Mouse (Mus musculus): ENCODE results near the gene Usp4.

Usp4 gene

DNA sequence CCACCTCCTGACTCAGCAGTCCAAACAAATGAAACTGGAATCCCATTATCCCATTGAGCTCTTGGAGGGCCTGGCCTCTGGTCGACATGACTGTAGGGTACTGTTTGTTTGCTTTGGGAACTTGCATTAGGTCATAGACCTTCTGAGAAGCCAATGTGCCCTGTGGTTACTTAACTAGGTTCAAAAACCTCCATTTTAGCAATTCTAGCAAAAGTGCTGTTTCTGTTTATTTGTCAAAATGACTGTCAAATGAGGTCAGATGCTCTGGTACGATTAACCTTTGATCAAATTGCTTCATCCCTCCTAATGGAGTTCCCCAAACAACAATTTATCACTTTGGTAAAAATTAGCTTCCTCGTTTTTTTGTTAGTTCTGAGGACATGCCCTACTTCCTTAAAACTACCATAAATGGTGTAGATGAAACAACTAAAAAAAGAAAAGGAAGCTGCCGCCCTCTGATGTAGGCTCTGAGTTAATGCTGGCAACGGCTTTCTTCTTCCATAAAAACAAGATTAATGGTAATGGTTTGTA is 5.3 kb upstream of the Usp4 start:
- DNase-seq (ENCODE audit: low read depth) = peak; percentile 71

DNA sequence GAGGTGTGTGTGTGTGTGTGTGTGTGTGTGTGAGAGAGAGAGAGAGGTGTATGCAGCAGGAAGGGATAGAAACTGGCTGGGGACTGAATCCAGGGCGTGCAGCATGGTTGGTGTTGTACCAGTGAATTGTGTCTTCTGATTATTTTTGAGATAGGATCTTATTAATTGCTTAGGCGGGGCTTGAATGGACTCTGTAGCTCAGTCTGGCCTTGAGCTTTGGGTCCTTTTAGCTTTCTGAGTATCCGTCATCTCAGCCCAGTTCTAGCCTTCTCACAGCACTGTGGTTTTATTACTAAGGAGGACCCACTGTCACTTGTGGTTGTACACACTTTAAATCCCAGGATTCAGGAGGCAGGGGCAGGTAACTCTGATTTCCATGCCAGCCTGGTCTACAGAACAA is 4.3 kb upstream of the Usp4 start:
- peak; percentile 44 for DNase-seq (ENCODE audit: low read depth)

DNA sequence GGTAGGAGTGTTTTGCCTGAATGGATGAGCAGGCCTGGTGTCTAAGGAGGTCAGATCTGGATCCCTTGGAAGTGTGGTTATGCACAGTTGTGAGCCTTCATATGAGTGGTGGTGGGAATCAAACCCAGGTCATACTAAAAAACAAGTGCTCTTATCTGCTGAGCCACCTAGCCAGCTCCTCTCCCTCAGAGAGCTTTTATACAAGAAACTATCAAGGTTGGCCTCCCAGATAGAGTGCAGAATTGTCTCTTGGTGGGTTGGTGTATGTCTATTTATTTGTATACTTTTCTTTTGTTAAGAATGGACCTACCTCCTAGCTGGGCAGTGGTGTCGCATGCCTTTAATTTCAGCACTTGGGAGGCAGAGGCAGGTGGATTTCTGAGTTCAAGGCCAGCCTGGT is 3.8 kb upstream of the Usp4 start:
- no peak for DNase-seq (ENCODE audit: low read depth)

DNA sequence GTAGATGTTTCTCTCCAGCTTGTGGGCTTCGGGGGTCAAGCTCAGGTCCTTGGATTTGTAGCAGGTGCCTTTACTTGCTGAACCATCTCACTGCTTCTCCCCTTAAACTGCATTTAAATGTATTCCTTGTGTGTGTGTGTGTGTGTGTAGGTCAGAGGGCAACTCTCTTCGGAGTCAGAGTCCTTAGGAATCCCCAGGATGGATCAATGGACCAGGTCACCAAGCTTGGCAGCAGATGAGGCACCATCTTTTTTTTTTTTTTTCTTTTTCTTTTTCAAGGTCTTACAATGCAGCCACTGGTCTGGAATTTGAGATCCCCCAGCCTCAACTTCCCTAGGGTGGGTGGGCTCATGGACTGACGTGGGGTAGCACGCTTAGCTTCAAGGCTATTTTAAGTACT is 3.2 kb upstream of the Usp4 start:
- no peak for DNase-seq (ENCODE audit: low read depth)

DNA sequence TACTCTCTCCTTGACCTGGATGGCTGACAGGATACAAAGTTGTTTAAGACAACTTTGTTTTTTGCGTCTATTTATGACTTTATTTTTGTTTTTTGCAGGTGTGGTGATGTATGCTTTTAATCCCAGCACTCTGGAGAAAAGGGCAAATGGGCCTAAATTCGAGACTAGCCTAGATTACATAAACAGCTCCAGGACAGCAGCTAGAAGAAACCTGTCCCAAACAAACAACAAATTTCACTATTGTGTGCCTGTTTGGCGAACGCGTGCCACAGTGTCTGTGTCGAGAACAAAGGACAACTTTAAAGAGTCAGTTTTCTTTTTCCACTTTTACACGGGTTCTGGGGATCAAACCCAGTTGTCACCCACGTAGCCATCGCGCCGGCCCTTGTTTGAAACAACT is 629 bp upstream of the Usp4 start:
- DNase-seq (ENCODE audit: low read depth) = no peak

DNA sequence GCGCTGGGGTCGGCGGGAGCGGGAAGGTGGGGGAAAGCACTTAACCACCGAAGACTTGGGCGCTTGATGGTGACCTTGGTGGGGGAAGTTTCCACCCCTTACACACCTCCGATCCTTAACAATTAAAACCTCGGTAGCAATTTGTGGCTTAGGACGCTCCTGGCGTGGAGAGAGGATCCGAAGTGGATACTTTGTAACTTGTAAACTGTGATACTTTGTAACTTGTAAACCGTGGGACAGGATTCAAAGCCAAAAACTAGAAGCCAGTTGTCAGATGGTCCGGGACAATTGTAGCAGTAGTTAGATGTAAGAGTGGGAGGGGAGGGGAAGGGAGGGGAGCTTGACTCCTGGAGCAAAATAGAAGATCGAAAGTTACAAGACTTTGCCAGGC is 632 bp downstream of the Usp4 start:
- DNase-seq (ENCODE audit: low read depth) = peak; percentile 52

DNA sequence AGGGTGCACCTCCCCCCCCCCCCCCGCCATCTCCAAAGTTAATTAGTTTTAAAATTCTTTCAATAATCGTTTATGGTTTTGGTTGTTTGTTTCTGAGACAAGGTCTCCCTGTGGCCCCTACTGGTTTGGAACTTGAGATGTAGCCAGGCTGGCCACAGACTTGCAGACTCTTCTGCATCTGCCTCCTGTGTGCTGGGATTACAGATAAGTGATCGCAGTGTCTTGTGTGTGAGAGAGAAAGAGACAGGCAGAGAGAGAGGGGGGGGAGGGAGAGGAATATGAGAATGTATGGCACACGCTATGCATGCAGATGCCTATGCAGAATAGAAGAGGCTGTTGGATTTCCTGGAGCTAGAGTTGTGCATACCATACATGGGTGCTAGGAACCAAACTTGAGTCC is 2.1 kb downstream of the Usp4 start:
- DNase-seq (ENCODE audit: low read depth) = no peak

DNA sequence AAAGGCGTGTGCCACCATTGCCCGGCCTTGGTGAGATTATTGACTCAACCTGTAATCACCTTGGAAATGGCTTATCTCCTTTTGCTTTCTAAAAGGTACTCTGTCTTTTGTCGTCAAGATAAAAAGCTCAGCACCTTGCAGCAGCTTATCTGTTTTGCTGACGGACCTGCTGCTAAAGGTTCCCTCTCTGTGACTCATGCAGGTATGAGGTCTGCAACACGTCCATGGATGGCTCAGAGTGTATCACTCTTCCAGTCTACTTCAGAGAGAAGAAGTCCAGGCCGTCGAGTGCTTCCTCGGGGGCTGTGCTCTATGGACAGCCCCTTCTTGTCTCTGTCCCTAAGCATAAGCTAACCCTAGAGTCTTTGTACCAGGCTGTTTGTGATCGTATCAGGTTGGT is 30.6 kb downstream of the Usp4 start:
- DNase-seq (ENCODE audit: low read depth) = no peak

DNA sequence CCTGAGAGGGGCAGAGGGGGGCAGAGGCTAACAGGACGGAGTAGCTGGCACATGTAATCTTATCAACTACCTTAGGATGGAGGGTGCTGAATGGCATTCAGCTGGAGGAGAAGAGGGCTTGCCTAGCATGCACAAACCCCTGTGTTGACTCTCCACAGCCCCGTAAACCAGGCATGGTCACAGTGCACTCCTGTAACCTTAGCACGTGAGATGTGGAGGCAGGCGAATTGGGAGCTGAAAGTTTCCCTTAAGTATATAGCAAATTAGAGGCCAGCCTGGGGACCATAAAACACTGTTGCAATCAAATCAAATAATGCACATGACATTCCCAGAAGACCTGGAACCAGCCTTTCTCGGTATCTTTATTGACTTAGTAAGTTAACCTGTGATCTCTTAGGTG is 31.1 kb downstream of the Usp4 start:
- no peak for DNase-seq (ENCODE audit: low read depth)

DNA sequence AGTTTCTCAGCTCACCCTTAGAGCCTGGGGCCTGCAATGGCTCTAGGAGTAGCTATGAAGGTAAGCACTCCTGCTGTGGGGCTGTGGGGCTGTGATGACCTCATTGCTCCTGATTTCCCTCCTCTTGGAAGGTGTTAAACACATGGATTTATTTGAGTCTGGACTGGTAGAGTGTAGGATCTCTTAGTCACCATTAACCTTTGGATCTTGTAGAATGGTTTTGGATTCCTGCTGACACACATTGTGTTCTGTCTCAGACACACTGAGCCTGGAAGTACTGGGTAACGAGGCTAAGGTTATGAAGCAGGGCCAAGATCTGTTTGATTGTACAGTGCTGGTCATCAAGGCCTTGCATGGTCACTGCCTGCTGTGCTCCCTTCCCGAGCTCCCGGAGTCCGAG is 31.6 kb downstream of the Usp4 start:
- no peak for DNase-seq (ENCODE audit: low read depth)

DNA sequence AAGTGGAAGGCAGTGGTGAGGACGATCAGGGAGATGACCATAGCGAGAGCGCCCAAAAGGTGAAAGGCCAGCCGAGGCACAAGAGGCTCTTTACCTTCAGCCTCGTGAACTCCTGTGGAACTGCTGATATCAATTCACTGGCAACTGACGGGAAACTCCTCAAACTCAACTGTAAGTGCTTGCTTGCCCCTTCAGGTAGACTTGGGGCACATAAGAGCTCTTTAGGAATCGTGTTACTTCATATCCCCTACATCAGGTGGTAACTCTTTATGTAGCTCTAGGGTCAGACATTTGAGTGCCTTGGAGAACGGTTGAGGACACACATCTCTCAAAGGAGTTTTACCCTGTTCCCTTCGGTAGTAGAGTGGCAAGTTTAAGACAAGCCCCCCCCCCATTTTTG is 33.7 kb downstream of the Usp4 start:
- no peak for DNase-seq (ENCODE audit: low read depth)

DNA sequence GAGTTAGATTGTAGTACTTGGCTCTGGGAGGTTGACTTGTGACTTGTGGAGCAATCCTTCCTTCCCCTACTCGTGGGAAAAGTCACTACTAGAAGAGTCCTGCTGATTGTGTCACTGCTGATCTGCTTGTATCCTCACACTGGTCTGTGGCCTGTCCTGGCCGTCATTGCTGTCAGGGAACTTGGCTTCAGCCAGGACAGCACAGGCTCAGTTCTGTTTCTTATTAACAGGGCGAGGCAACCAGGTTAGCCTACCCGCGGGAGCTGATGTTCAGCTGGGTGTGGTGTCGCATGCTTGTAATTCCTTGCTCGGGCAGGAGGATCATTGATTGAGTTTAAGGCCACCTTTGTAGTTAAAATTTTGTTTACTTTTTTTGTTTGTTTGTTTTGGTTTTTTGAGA is 37.4 kb downstream of the Usp4 start:
- DNase-seq (ENCODE audit: low read depth) = no peak

DNA sequence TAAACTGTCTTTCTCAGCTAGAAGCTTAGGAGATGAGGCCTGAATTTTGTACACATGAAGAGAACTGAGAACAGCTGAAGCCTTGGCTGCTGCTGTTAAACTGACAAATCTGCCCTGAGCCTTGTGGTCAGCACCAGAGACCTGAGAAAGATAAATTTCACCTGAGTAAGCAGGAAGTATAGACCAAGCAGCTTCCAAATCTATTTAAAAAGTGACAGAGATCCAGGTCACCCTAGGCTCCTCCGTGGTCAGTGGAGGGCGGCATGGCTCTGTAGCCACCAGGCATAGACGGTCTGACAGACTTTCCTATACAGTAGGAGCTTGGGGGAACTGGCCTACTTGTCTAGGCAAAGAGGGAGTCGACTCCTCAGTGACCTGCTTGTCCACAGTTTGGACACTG is 39.2 kb downstream of the Usp4 start:
- DNase-seq (ENCODE audit: low read depth) = no peak

DNA sequence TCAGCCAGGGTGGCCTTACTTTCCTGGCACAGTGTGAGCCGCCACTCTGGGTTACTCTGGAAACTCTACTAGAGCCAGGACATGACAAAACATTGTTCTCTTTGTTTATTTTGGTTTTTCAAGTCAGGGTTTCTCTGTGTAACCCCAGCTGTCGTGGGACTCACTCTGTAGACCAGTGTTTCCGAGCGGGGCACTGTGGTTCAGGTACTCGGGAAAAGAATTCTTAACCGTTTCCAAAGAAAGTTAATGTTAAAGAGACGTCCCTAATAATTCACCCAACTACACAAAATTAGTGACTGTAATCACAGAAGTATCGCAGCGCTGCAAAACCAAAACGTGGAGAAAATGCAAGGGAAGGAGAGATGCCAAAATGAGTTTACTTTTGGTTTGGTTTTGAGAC is 40.9 kb downstream of the Usp4 start:
- no peak for DNase-seq (ENCODE audit: low read depth)

DNA sequence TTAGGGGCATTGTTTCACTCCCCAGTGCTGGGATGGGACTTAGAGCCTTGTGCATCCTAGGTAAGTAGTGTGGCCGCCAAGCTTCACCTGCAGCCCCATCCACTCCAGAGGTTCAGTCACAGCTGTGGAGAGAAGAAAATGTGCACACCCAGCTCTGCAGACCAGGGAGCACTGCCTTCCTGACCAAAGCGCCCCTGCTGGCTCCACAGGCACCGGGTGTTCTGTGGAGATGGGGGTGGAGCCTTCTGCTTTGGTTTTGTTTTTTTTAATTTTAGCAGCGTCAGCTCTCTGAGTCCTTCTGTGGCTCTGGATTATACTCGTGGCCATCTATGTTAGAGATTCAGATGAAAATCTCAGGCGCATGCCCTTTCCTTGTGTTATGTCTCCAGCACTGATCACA is 41.6 kb downstream of the Usp4 start:
- DNase-seq (ENCODE audit: low read depth) = no peak

DNA sequence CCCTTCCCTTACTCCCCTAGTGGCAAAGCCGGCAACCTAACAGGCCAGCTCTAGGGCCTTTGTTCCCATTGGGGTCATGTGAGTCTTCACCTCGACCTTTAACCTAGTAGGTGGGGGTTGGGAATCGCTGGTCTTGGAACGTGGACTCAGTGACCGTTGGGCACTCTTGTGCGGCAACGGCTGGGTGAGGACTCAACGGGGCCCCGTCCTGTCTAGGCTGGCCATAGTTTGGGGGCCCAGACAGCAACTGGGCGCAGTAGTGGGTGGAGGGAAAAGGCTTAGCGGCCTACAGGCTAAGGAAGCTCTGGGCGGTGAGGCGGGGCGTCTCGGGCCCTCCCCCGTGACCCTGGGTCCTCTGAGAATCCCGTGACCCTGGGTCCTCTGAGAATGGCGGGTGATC is 45.0 kb downstream of the Usp4 start, which contains the start of gene 1700102P08Rik:
Gene 1700102P08Rik (plus strand): TSS at position 130 of the 400 bp plus-strand sequence.
- no peak for DNase-seq (ENCODE audit: low read depth)

DNA sequence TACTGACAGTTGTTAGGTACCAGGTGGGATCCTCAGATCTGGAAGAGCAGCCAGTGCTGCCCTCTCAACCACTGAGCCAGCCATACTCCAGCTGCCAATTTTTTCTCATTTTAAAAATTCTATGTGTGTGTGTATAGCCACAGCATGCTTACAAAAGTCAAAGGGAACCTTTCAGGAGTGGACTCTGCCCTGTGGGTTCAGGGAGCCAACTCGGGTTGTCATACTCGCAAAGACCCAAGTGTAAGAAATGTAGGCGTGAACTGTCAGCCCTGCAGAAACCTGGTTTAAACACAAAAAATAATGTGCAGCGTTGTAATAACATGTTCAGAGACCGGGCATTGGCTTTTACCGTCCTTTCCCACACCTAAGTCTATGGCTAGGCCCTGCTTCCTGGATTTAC is 46.5 kb downstream of the Usp4 start:
- DNase-seq (ENCODE audit: low read depth) = no peak

DNA sequence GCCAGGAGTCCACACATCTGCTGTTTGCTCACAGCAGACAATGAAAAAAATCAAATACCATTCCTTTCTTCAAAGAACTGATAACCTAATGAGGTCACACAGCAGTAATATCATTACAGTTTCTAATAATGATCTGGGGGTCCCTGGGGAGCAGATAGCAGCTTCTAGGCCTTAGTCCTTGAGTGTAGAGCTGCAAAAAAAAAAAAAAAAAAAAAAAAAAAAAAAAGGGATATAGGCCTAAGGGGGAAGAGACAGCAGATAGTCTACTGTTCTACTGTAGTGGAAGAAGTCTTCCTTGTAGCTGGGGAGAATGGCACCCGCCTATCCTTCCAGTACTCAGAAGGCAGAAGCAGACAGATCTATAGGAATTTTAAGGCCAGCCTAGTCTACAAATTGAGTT is 47.8 kb downstream of the Usp4 start:
- no peak for DNase-seq (ENCODE audit: low read depth)

DNA sequence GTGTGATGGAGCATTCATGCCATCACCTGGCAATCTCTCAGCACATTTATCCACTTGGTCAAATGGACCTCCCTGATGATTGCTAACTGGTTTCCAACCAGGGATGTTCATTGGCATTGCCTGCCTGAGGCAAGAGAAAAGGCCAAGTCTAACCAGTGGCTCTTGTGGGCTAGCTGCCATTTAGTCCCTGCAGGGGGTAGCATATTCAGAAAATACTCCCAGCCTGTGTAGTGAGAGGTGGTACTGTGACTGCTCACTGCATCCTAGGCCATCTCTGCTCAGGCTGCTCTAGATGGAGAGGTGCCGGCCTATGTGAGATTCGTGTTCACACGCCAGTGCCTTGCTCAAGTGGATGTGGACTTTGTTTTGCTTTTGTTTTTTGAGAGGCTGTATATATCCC is 50.7 kb downstream of the Usp4 start:
- DNase-seq (ENCODE audit: low read depth) = no peak

DNA sequence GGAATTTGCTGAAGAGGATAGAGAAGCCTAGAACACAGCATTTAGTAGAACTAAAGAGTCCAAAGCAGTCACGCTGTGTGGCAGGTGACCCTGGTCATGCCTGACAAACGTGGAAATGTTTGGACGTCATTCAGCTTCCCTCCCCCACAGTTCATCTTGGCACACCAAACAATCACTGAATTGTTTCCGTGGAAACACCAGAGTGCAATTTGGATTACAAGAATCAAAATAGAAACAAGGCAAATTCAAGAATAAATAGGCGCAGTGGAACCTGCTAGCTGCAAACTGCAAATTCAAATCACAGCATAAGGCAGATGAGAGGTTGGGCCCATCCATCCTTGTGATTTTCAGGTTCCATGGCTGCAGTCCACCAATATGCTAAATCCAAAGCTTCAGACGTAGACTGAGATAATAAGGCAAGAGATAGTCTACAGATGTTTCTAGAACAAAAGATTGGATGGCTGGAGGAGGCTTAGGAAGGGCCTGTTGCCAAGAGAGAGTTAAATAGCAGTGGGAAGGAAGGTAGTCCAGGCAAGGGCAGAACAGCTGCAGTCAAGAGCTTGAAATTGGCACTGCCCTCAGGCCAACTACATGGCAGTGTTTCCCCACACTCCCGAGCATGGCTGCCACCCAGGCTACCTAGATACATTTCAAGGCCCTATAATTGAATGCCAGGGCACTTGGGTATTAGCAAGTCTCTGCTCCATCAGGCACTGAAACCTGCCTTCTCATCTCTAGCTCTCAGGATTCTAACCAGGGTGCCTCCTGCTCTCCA is 53.7 kb downstream of the Usp4 start:
- DNase-seq (ENCODE audit: low read depth) = no peak

DNA sequence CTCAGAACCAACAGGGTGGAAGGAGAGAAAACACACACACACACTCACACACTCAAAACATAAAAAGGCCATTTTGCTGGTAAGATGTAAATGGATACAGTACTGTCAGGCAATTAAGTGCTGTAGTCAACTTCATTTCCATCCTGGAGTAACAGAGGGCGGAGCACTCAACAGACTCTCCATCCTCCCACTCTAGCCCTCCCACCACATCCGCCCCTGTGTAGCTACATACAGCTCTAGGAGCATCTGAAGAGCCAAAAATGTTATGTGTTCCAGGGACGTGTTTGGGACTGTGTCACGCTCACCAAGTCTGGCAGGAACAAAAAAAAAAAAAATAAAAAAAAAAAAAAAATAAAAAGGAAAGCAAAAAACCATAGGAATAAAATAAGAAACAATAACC is 55.4 kb downstream of the Usp4 start:
- DNase-seq (ENCODE audit: low read depth) = no peak

DNA sequence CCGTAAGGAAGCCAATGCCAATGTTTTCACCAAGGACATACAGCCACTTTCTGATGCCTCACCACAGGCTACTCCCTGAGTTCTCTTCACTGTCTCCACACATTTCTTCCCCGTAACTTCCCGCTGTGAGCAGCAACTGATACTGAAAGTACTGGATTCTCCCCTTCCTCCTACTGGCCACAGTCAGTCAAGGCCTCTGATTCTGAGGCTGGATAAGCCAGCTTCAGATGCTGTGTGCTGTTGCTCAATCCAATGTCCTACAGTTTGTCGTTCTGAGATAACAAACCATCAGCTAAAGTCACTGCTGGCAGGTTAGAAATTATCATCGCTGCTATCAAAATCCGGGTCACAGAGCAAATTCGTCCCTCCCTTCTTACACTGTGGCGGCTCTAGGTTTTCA is 56.8 kb downstream of the Usp4 start:
- DNase-seq (ENCODE audit: low read depth) = no peak

DNA sequence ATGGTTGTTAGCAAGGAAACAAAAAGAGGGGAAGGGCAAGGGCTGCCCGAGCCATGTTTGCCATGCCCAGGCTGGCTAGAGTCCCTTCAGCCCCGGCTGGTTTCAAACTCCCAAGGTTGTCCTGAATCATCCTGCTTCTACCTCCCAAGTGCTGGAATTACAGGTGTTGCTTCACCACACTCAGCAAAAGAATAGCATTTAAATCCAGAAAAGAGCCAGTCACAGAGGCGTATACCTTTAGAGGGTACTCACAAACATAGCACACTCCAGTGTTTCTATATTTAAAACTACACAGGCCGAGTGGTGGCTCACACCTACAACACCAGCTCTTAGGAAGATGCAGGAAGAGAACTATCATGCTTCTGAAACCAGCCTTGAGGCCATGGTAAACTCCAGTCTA is 61.9 kb downstream of the Usp4 start:
- no peak for DNase-seq (ENCODE audit: low read depth)

DNA sequence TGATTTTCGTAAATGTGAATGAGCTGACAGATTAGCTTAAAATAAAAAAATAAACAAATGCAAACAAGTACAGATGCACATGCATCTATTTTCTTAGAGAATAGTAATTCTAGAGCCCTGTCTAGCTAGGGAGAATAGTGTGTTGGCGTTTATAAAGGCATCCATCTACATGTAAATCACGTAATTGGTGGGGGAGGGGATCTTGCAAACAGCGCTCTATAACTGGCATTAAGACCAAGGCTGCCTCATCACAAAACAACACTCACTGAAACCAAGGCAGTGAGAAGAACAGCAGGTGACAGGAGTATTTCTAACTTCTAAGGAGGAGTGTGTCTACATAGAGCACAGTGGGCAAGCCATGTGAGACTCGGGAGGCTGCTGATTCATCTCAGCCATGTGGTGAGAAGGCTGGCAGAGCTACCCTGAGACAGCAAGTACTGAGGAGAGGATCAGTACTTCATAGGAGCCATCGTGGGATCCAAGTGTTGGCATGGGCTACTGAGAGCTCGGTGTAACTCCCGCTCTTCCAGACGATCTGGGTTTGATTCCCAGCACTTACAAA is 63.8 kb downstream of the Usp4 start:
- DNase-seq (ENCODE audit: low read depth) = no peak
